Mouse (Mus musculus): Measurements from ENCODE around the gene Kti12.

Kti12 gene

DNA sequence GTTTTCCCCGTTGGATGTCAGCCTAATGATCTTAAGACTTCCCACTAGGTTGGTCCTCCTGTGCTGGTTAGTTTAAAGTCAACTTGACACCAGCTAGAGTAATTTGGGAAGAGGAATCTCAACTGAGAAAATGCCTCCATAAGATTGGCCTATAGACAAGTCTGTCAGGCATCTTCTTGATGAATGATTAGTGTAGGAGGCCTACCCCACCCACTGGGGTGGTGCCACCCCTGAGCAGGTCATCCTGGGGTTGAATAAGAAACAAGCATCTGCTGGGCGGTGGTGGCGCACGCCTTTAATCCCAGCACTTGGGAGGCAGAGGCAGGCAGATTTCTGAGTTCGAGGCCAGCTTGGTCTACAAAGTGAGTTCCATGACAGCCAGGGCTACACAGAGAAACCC, 26.2 kb downstream of the Kti12 start:
- no peak for DNase-seq

DNA sequence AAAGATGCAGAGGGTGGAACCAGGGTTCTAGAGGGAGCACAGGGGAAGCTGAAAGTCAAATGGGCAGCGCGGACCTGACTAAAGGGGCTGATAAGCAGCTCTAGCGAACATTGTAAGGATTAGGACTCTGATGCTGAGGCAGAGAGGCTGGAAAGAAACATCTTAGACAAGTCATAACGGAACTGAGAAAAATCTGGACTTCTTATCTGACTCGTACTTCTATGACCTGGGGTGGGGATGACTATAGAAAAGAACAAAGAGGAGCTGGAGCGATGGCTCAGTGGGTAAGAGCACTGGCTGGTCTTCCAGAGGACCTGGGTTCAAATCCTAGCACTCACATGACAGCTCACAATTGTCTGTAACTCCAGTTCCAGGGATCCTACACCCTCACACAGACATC, 30.3 kb downstream of the Kti12 start:
- DNase-seq, result no peak

DNA sequence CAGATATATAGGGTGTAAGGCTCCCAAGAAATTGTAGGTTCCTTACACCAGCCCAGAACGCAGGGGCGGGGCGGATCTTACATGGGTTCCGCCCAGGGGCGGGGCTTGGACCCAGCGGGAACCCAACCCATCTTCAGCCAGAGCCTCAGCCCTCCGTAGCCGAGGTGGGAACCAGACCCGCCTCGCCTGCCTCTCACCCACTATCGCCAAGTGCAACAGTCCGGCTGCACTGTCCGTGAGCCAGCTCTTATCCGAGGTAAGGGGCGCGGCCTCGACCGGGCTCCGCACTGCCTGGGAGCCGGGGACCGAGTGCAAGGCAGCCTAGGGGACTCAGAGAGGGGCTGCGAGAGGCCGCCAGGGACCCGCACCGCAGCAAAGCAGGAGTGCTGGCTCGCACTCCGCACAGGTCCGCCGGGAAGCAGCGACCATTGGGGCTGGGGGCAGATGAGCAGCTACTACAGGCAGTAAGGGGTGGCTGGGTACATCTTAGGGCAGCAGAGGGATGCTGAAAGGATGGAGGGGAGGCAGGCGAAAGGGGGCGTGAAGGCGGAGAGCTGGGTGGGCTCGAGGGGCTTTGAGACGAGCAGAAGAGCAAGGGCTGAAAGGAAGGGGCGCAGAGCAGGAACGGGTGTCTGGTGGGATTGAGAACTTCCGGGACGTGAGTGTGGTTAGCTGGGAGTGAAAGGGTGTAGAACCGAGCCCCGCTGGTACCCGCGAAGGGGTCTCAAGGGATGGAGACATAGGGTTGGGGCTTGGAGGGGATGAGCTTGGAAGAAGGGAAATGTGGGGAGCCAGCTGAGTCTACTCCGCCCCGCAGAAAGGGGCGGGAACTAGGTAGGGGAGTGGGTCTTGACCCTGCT, 31.6 kb downstream of the Kti12 start, which contains the start of gene Rab3b:
Gene Rab3b (plus strand): TSS at position 101 of the 860 bp plus-strand sequence.
- DNase-seq, result peak; percentile 17

DNA sequence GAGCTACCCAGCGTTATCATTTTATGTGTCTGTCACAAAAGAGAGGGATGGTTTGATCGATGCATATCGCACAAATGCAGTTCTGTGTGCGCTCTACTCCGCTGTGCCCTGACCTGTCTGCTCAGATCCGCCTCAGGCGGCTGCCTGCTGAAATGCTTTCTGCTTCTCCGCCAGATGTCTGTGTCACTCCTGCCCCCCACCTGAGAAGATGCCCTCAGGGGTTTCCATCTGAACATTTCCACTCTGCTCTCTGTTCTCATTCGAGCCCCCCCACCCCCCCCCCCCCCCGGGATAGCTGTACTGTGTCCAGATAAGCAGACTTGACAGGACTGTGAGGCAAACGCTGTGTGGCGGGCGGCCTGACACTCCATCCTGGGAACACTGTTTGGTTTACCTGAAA, 36.2 kb downstream of the Kti12 start:
- no peak for DNase-seq

DNA sequence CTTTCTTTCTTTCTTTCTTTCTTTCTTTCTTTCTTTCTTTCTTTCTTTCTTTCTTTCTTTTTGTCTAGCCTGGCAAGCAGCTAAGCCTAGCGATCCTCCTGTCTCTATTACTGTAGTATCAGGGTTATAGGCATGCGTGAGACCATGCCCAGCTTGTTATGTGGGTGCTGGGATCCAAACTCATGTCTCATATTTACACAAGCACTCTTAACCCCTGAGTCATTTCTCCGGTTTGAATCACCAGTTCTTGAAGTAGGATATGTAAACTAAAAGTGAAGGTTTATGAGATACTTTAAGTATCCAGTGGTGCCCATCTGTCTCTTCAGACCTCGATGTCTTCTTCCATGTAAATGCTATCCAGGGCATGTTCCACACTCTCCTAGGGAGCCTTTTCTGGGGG, 39.9 kb downstream of the Kti12 start:
- DNase-seq, result no peak

DNA sequence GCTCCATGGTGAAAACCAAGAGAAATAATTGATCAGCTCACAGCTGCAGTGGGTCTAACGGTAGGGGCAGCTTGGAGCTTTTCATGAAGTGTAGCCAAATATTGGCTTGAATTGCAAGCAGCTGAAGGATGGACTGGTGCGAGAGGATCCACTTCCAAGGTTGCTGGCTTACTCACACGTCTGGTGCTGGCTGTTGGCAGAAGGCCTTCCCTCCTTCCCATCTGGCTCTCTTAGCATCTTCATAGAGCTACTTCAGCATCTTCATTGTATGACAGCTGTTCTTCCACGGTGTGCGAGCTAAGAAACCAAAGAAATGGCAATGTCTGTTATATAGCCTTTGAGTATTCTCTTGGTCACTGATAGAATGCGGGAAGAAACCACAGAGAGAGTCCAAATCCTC, 43.3 kb downstream of the Kti12 start:
- DNase-seq, result no peak
